Mouse (Mus musculus): Measurements from ENCODE around the gene Zswim3.
"Not testable (repeated sequence)": the region's sequence is repeated elsewhere in the genome, so short reads cannot be mapped to it uniquely, and the experiment has no call there.

Gene Zswim3

GRCm38 (mm10) chr2:164783926-164784581, 20.8 kb upstream of the Zswim3 start:
- DNase-seq: no peak

DNA sequence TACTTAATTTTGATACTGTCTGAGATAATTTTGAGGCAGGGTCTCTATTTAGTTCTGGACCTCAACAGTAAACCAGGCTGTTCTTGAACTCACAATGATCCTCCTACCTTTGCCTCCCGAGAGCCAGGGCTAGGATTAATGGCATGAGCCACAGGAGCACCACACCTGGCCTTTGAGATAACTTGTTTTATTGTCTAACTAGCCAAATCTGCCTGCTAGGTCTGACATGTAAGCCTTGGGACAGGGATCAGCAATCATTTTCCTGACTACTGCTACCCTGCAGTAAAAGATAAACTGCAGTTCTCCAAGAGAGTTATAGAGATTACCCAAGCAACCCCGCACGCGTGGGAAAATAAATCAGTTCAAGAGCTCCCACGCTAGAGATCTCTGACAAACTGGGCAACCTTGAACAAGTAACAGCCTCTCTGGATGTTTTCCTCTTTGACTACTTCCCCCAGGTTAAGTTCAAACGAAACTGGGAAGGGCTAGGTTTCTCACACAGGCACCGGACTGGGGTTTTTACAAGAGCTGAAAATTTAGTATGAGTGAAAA, 20.0 kb upstream of the Zswim3 start:
- no peak for DNase-seq

DNA sequence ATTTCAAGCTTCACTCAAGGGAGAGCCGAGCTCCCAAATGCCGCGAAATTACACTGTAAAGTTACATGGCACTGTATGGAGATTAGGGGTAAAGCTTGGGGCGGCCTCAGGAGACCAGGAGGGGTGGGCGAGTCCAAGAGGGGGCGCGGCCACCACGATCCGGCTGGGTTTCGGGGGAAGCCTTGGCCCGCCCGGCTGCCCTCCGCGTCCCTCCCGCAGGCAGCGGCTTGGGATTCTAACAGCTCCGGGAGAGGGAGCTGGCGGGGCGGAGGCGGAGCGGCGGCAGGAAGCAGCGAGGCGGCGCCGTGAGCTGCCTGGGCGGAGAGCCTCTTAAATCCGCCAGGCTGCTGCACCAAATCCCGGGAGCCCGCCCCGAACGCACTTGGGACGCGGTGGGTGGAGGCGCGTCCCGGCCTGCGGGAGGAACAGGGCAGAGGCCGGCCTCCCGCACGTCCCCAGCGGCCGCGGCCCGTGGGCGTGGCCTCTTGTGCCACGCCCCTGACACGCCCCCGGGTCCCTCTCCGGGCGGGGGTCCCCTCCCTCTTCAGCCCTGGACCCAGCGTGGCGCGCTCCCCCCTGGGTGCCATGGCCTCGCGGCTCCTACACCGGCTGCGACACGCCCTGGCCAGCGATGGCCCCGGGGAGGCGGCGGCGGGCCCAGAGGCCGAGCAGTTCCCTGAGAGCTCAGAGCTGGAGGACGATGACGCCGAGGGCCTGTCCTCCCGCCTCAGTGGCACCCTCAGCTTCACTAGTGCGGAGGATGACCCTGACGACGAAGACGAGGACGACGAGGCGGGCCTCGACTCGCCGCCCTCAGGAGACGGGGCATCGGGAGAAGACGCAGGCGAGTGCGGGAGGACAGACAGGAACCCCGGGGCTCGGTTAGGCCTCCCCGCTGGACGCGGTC, 19.2 kb upstream of the Zswim3 start, which contains the start of gene Snx21:
TSS of gene Snx21 (plus strand) at position 343 of the 907 bp plus-strand sequence.
- DNase-seq: peak; percentile 70

- DNase-seq: no peak
These were observed 18.5 kb upstream of the Zswim3 start for GRCm38 (mm10) chr2:164786388-164786885.

GRCm38 (mm10) chr2:164787032-164787431, 17.9 kb upstream of the Zswim3 start:
- DNase-seq: no peak

- no peak for DNase-seq
These were observed 17.1 kb upstream of the Zswim3 start for GRCm38 (mm10) chr2:164787779-164788178.

GRCm38 (mm10) chr2:164788411-164788810, 16.5 kb upstream of the Zswim3 start:
- no peak for DNase-seq

GRCm38 (mm10) chr2:164790451-164790850, 14.4 kb upstream of the Zswim3 start:
- no peak for DNase-seq

- DNase-seq: no peak
These were observed 13.0 kb upstream of the Zswim3 start for GRCm38 (mm10) chr2:164791841-164792261.

GRCm38 (mm10) chr2:164792400-164793190, 12.3 kb upstream of the Zswim3 start:
- no peak for DNase-seq

DNA sequence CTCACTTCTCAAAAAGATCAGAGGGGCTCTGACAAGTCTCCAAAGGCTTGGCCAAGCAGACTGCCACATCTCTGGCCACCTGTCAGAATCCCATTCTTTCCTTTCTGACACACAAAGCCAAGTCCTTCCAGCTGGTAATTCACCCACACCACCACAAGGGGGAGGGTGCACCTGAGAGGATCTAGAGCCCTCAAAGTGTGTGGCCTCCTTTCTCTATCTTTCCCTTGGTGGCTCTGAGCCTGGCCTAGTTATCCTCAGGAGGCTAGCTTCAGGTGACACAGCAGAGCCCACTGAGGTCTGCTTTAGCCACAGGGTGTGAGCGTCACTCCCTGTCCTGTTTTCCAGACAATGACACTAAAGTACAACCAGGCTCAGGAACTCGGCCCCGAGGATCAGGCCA, 11.7 kb upstream of the Zswim3 start:
- DNase-seq: peak; percentile 78

DNA sequence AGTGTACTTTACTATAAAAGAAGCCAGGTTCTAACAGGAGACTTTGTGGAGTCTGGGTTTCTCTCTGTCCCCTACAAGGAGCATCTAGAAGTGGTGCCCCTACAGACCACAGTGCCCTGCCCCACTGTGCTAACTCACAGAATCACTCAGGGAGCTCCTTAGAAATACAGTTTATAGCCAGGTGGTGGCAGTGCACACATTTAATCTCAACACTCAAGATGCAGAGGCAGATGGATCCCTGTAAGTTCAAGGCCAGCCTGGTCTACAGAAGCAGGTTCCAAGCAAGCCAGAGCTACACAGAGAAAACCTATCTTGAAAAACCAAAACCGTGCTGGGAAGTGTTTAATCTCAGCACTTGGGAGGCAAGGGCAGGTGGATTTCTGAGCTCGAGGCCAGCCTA, 11.1 kb upstream of the Zswim3 start:
- DNase-seq: peak; percentile 33

DNA sequence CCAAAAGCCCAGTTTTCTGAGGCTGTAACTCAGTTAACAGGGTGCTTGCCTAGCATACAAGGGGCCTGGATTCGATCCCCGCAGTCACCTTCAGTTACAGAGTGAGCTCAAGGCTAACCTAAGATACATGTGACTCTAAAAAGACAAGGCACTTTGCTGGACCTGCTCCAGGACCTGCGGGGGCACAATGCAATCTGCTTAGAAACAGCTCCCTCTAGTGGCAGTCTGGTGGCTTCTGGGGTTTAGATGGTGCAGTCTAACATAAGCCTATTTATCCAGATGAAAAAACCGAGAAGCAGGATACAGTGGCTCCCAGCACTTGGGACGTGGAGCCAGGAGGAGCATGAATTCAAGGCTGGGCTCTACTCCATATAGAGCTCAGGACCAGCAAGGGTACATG, 10.6 kb upstream of the Zswim3 start:
- DNase-seq: peak; percentile 81

DNA sequence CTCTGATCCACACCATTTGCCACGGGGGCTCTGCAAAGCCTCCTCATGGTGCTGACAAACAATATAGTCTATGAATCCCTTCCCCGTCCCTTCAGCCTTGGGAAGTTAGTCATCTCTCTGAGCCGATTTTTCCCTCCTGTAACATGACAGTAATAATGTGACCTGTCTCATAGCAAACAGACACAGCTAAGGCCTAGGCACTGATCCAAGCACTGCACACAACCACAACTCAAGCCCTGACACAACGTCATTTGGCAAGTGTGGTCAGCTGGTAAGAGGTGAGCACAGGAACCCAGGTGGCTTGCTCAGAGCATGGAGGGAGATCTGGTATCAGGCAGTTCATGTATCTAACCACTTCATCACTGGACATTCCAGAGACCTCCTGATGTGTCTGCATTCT, 9.0 kb upstream of the Zswim3 start:
- no peak for DNase-seq

DNA sequence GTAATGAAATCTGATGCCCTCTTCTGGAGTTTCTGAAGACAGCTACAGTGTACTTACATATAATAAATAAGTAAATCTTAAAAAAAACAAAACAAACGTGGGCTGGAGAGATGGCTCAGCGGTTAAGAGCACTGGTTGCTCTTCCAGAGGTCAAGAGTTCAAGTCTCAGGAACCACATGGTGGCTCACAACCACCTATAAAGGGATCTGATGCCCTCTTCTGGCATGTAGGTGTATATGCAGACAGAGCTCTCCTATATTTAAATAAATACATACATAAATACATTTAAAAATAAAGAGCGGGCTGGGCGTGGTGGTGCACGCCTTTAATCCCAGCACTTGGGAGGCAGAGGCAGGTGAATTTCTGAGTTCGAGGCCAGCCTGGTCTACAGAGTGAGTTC, 6.3 kb upstream of the Zswim3 start:
- DNase-seq: not testable (repeated sequence)

GRCm38 (mm10) chr2:164800252-164801004, 4.5 kb upstream of the Zswim3 start:
- no peak for DNase-seq

GRCm38 (mm10) chr2:164803201-164803920, 1.5 kb upstream of the Zswim3 start:
- no peak for DNase-seq

DNA sequence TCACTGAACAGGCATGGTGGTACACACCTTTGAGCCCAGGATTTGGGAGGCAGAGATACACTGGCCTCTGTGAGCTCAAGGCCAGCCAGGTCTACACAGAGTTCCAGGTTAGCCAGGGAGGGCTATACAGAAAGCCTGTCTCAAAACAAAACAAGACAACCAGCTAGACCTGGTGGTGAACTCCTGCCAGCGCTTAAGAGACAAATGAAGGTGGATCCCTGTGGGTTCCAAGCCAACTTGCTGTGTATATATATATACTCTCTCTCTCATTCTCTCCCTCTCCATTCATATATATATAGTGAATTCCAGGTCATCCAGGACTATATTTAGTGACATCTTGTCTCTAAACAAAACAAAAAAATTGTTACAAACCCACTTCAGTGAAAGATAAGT, 981 bp upstream of the Zswim3 start:
- no peak for DNase-seq

GRCm38 (mm10) chr2:164805332-164805718, 427 bp downstream of the Zswim3 start:
- DNase-seq: no peak

DNA sequence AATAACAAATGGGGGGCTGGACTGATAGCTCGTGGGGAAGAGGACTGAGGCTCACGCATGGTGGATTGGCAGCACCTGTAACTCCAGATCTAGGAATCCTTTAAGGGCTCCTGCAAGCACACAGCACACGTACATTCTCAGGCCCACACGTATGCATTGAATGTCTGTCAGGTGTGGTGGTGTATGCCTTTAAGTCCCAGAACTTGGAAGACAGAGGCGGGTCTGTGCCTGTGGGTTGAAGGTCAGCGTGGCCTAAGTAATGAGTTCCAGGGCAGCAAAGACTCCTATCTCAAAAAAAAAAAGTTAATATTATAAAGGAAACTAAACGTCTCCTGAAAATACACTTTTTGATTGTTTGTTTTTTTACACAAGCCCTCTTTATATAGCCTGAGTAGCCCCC, 1.7 kb downstream of the Zswim3 start:
- no peak for DNase-seq

- DNase-seq: no peak
These were observed 8.7 kb downstream of the Zswim3 start for GRCm38 (mm10) chr2:164813557-164813956.

Measured in thymus, postnatal 14 days (tissue).